In the genomic region with DNA sequence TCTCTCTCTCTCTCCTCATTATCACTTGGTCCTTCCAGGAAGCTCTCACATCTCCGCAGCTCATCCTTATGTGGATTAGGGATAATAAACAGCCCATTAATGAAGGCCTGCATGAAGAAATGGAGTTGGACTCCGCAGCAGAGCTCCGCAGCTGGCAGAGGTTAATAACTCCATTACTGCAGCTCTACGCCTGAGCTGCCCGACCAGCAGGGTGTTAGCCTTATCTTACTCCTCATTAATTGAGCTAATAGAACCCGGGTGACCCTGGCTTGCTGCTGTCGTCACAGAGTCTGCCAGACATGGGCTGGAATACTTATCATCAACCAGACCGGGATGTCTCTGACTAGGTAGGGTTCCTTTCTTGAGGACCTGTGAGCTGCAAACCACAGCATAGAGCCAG, we compare ENCODE assay signal across 28 mouse cellular contexts.
DNase-seq lines count a peak whose midpoint lies in the region; ATAC-seq lines count a peak whose summit lies in the region.
"Had no signal": no experiment of that assay in that cellular context is flagged by ENCODE, and none has a peak within 500 bp of the region (broad histone marks: within the 10 kb centered on the region; RNA-seq: fewer than 3 reads in every experiment).

No protein-coding gene starts in this region.

- H3K4me2 ChIP-seq in hindbrain, embryonic 13.5 days: no peak overlapping the region
- H3K4me2 ChIP-seq in hindbrain, embryonic 11.5 days (replicated peaks; ENCODE audit: low read depth, low read length): no peak overlapping the region
- H3K4me2 ChIP-seq in midbrain, embryonic 14.5 days (ENCODE audit: low read length): no peak overlapping the region
- no peak overlapping the region for H3K4me2 ChIP-seq in midbrain, embryonic 16.5 days (ENCODE audit: low read length)
- H3K4me2 ChIP-seq in hindbrain, embryonic 16.5 days (ENCODE audit: low read length): no peak overlapping the region
- no peak overlapping the region for H3K4me2 ChIP-seq in neural tube, embryonic 15.5 days
- H3K4me2 ChIP-seq: embryonic facial prominence, embryonic 15.5 days; heart, embryonic 13.5 days; intestine, embryonic 15.5 days; limb, embryonic 15.5 days; liver, embryonic 13.5 days; stomach, embryonic 15.5 days had no signal

- no peaks in the 10 kb centered on the region for H3K9me3 ChIP-seq in hindbrain, embryonic 13.5 days
- H3K9me3 ChIP-seq in hindbrain, embryonic 11.5 days (ENCODE audit: control insufficient read depth, low read length): no peaks in the 10 kb centered on the region
- H3K9me3 ChIP-seq in midbrain, embryonic 14.5 days (ENCODE audit: control insufficient read depth, low read length): no peaks in the 10 kb centered on the region
- no peaks in the 10 kb centered on the region for H3K9me3 ChIP-seq in midbrain, embryonic 16.5 days (replicated peaks; ENCODE audit: control insufficient read depth, low read length, poor library complexity, severe bottlenecking)
- H3K9me3 ChIP-seq in hindbrain, embryonic 16.5 days (ENCODE audit: control insufficient read depth, low read length): no peaks in the 10 kb centered on the region
- no peaks in the 10 kb centered on the region for H3K9me3 ChIP-seq in neural tube, embryonic 15.5 days (replicated peaks)
- no peaks in the 10 kb centered on the region for H3K9me3 ChIP-seq in embryonic facial prominence, embryonic 10.5 days
- H3K9me3 ChIP-seq: embryonic facial prominence, embryonic 15.5 days; heart, embryonic 13.5 days; intestine, embryonic 15.5 days; limb, embryonic 10.5 days; limb, embryonic 15.5 days; liver, embryonic 13.5 days; megakaryocyte, embryonic 14.5 days; stomach, embryonic 15.5 days had no signal

- peak overlapping the region; percentile 37; the same call in 1 of the 2 replicates for H3K27ac ChIP-seq in hindbrain, embryonic 13.5 days
- H3K27ac ChIP-seq in hindbrain, embryonic 11.5 days (ENCODE audit: low read depth, low read length): no peak overlapping the region
- H3K27ac ChIP-seq in midbrain, embryonic 14.5 days (replicated peaks; ENCODE audit: low read depth, low read length): peak overlapping the region; percentile 41
- H3K27ac ChIP-seq in midbrain, embryonic 16.5 days (ENCODE audit: low read length): no peak overlapping the region
- H3K27ac ChIP-seq in hindbrain, embryonic 16.5 days (ENCODE audit: low read depth, low read length): no peak overlapping the region
- no peak overlapping the region for H3K27ac ChIP-seq in neural tube, embryonic 15.5 days (replicated peaks)
- H3K27ac ChIP-seq in embryonic facial prominence, embryonic 10.5 days (replicated peaks): no peak overlapping the region
- H3K27ac ChIP-seq: embryonic facial prominence, embryonic 15.5 days; gastrocnemius, adult 2 months; heart, embryonic 13.5 days; intestine, embryonic 15.5 days; kidney, postnatal 0 days; limb, embryonic 10.5 days; limb, embryonic 15.5 days; liver, embryonic 13.5 days; stomach, embryonic 15.5 days had no signal

- 49% methylated on average over 8 of the region's 8 CpGs for WGBS in hindbrain, embryonic 13.5 days
- WGBS in hindbrain, embryonic 11.5 days: 63% methylated on average over 8 of the region's 8 CpGs
- WGBS in midbrain, embryonic 14.5 days: 51% methylated on average over 8 of the region's 8 CpGs
- whole genome bisulfite sequencing in midbrain, embryonic 16.5 days: 40% methylated on average over 8 of the region's 8 CpGs
- WGBS in hindbrain, embryonic 16.5 days: 51% methylated on average over 8 of the region's 8 CpGs
- 41% methylated on average over 8 of the region's 8 CpGs for WGBS in neural tube, embryonic 15.5 days
- WGBS in embryonic facial prominence, embryonic 10.5 days: 72% methylated on average over 8 of the region's 8 CpGs

- no peak overlapping the region for H3K9ac ChIP-seq in hindbrain, embryonic 13.5 days
- no peak overlapping the region for H3K9ac ChIP-seq in hindbrain, embryonic 11.5 days (ENCODE audit: low read depth, low read length)
- H3K9ac ChIP-seq in midbrain, embryonic 14.5 days (replicated peaks; ENCODE audit: low read length): no peak overlapping the region
- H3K9ac ChIP-seq in midbrain, embryonic 16.5 days (ENCODE audit: low read depth, low read length): no peak overlapping the region
- H3K9ac ChIP-seq in hindbrain, embryonic 16.5 days (ENCODE audit: low read depth, low read length): no peak overlapping the region
- no peak overlapping the region for H3K9ac ChIP-seq in neural tube, embryonic 15.5 days (replicated peaks)
- H3K9ac ChIP-seq: embryonic facial prominence, embryonic 15.5 days; heart, embryonic 13.5 days; intestine, embryonic 15.5 days; limb, embryonic 15.5 days; liver, embryonic 13.5 days; stomach, embryonic 15.5 days had no signal

- no peak for DNase-seq in hindbrain, embryonic 11.5 days (ENCODE audit: low spot score)
- peak; percentile 49 for DNase-seq in midbrain, embryonic 14.5 days
- DNase-seq in embryonic facial prominence, embryonic 10.5 days (ENCODE audit: low spot score): no peak
- DNase-seq: adrenal gland, postnatal 14 days; cerebellum, adult 18-20 months; cerebellum, postnatal 14 days; gastrocnemius, adult 2 months; gastrocnemius, postnatal 36 days; heart, postnatal 10 days; kidney, adult 8-10 months; layer of hippocampus, postnatal 36 days; liver, embryonic 13.5 days; lung, adult 18-20 months; right cerebral cortex, postnatal 25 days had no signal

- peaks cover 33% of the 10 kb centered on the region for H3K4me1 ChIP-seq in hindbrain, embryonic 13.5 days (replicated peaks)
- peaks cover 3% of the 10 kb centered on the region for H3K4me1 ChIP-seq in hindbrain, embryonic 11.5 days (replicated peaks; ENCODE audit: control insufficient read depth, insufficient read depth, low read length)
- H3K4me1 ChIP-seq in midbrain, embryonic 14.5 days (ENCODE audit: control insufficient read depth, insufficient read depth, low read length): 0 out of 2 replicates have a peak, but pooled peaks cover 12% of the 10 kb centered on the region
- 0 out of 2 replicates have a peak, but pooled peaks cover 3% of the 10 kb centered on the region for H3K4me1 ChIP-seq in midbrain, embryonic 16.5 days (ENCODE audit: control insufficient read depth, insufficient read depth, low read length)
- H3K4me1 ChIP-seq in hindbrain, embryonic 16.5 days (ENCODE audit: control insufficient read depth, insufficient read depth, low read depth, low read length): peaks cover 2% of the 10 kb centered on the region; the same call in 1 of the 2 replicates
- peaks cover 39% of the 10 kb centered on the region for H3K4me1 ChIP-seq in neural tube, embryonic 15.5 days
- H3K4me1 ChIP-seq in embryonic facial prominence, embryonic 10.5 days: peaks cover 38% of the 10 kb centered on the region
- H3K4me1 ChIP-seq: liver, embryonic 13.5 days; stomach, embryonic 15.5 days had no signal

- no peaks in the 10 kb centered on the region for H3K36me3 ChIP-seq in hindbrain, embryonic 13.5 days
- no peaks in the 10 kb centered on the region for H3K36me3 ChIP-seq in hindbrain, embryonic 11.5 days (ENCODE audit: control insufficient read depth, insufficient read depth, low read length)
- H3K36me3 ChIP-seq in midbrain, embryonic 14.5 days (ENCODE audit: control insufficient read depth, insufficient read depth, low read length): no peaks in the 10 kb centered on the region
- no peaks in the 10 kb centered on the region for H3K36me3 ChIP-seq in midbrain, embryonic 16.5 days (ENCODE audit: control insufficient read depth, insufficient read depth, low read length)
- no peaks in the 10 kb centered on the region for H3K36me3 ChIP-seq in hindbrain, embryonic 16.5 days (ENCODE audit: control insufficient read depth, insufficient read depth, low read length)
- no peaks in the 10 kb centered on the region for H3K36me3 ChIP-seq in neural tube, embryonic 15.5 days
- H3K36me3 ChIP-seq in embryonic facial prominence, embryonic 10.5 days (replicated peaks): no peaks in the 10 kb centered on the region
- H3K36me3 ChIP-seq: embryonic facial prominence, embryonic 15.5 days; heart, embryonic 13.5 days; intestine, embryonic 15.5 days; limb, embryonic 10.5 days; limb, embryonic 15.5 days; liver, embryonic 13.5 days; stomach, embryonic 15.5 days had no signal

- H3K4me3 ChIP-seq in hindbrain, embryonic 13.5 days: no peak overlapping the region
- H3K4me3 ChIP-seq in hindbrain, embryonic 11.5 days (ENCODE audit: low read depth, low read length): no peak overlapping the region
- H3K4me3 ChIP-seq in midbrain, embryonic 14.5 days (replicated peaks; ENCODE audit: low read depth, low read length): no peak overlapping the region
- no peak overlapping the region for H3K4me3 ChIP-seq in midbrain, embryonic 16.5 days (ENCODE audit: low read depth, low read length)
- no peak overlapping the region for H3K4me3 ChIP-seq in hindbrain, embryonic 16.5 days (ENCODE audit: low read length)
- no peak overlapping the region for H3K4me3 ChIP-seq in neural tube, embryonic 15.5 days (replicated peaks)
- H3K4me3 ChIP-seq in embryonic facial prominence, embryonic 10.5 days: no peak overlapping the region
- H3K4me3 ChIP-seq: embryonic facial prominence, embryonic 15.5 days; gastrocnemius, adult 2 months; heart, embryonic 13.5 days; intestine, embryonic 15.5 days; limb, embryonic 10.5 days; limb, embryonic 15.5 days; liver, embryonic 13.5 days; stomach, embryonic 15.5 days had no signal

- H3K27me3 ChIP-seq in hindbrain, embryonic 13.5 days: peaks cover 48% of the 10 kb centered on the region
- no peaks in the 10 kb centered on the region for H3K27me3 ChIP-seq in hindbrain, embryonic 11.5 days (ENCODE audit: control insufficient read depth, insufficient read depth, low read length)
- H3K27me3 ChIP-seq in midbrain, embryonic 14.5 days (ENCODE audit: control insufficient read depth, insufficient read depth, low read length): no peaks in the 10 kb centered on the region
- H3K27me3 ChIP-seq in midbrain, embryonic 16.5 days (ENCODE audit: control insufficient read depth, insufficient read depth, low read depth, low read length): no peaks in the 10 kb centered on the region
- H3K27me3 ChIP-seq in hindbrain, embryonic 16.5 days (replicated peaks; ENCODE audit: control insufficient read depth, insufficient read depth, low read length): no peaks in the 10 kb centered on the region; the same call in 1 of the 2 replicates
- peaks cover 15% of the 10 kb centered on the region for H3K27me3 ChIP-seq in neural tube, embryonic 15.5 days (replicated peaks)
- H3K27me3 ChIP-seq in embryonic facial prominence, embryonic 10.5 days (replicated peaks; ENCODE audit: low read depth, poor library complexity, severe bottlenecking): peaks cover 12% of the 10 kb centered on the region
- H3K27me3 ChIP-seq: embryonic facial prominence, embryonic 15.5 days; heart, embryonic 13.5 days; intestine, embryonic 15.5 days; stomach, embryonic 15.5 days had no signal

- 0 out of 2 replicates have a peak, but pooled peaks have one; percentile 52 for ATAC-seq in hindbrain, embryonic 13.5 days (ENCODE audit: low FRiP score)
- no peak for ATAC-seq in hindbrain, embryonic 11.5 days (ENCODE audit: low FRiP score)
- ATAC-seq in midbrain, embryonic 14.5 days (ENCODE audit: low FRiP score, low TSS enrichment): no peak
- ATAC-seq in midbrain, embryonic 16.5 days: no peak
- peak; percentile 82 for ATAC-seq in hindbrain, embryonic 16.5 days
- peak; percentile 57 for ATAC-seq in neural tube, embryonic 15.5 days (ENCODE audit: low FRiP score)
- ATAC-seq: forebrain, embryonic 16.5 days; intestine, embryonic 15.5 days; lung, postnatal 0 days had no signal

Comparison
In these comparisons a context has a peak if more than half of its experiments do, and no peak if none do; other contexts are left out.
1. ATAC-seq: peak in hindbrain, embryonic 13.5 days (single experiment), hindbrain, embryonic 16.5 days (single experiment) and neural tube, embryonic 15.5 days (single experiment); none in hindbrain, embryonic 11.5 days (single experiment), midbrain, embryonic 14.5 days (single experiment) and midbrain, embryonic 16.5 days (single experiment).
2. H3K27ac ChIP-seq: peak in hindbrain, embryonic 13.5 days (single experiment) and midbrain, embryonic 14.5 days (single experiment); none in hindbrain, embryonic 11.5 days (single experiment), midbrain, embryonic 16.5 days (single experiment), hindbrain, embryonic 16.5 days (single experiment), neural tube, embryonic 15.5 days (single experiment) and embryonic facial prominence, embryonic 10.5 days (single experiment).